Mouse (Mus musculus) granulocyte monocyte progenitor cell, adult 5-6 weeks (primary cell): Measurements from ENCODE around the gene Ift22. TPM values are rescaled to one million over a fixed set of nuclear protein-coding genes. Genes with fewer than 3 reads are reported as not detected.

Experiments used
- ATAC-seq: replicated peaks from 2 replicates; pipeline ENCODE4 v1.8.0; 2016; ENCODE audit warnings: mild to moderate bottlenecking, moderate TSS enrichment, inconsistent platforms; ENCODE audit not compliant: poor library complexity, severe bottlenecking
- total RNA-seq, 2 experiments: library from RNA; stranded (forward) in 1 of 2; stranded (reverse) in 1 of 2; fragments of 200-712, 200-1000 nt in 1 of 2; fragments of >200 nt in 1 of 2; fragmentation: Nextera tagmentation in 1 of 2; gene quantifications; 2 replicates each; pipeline ENCODE4 v1.2.3; 2014 to 2017

Ift22 gene
- total RNA-seq (2014; fragmentation: Nextera tagmentation), result 35.5 and 47.4 TPM in 2 replicates
- total RNA-seq (2017), result 17.5 and 19.4 TPM in 2 replicates

DNA sequence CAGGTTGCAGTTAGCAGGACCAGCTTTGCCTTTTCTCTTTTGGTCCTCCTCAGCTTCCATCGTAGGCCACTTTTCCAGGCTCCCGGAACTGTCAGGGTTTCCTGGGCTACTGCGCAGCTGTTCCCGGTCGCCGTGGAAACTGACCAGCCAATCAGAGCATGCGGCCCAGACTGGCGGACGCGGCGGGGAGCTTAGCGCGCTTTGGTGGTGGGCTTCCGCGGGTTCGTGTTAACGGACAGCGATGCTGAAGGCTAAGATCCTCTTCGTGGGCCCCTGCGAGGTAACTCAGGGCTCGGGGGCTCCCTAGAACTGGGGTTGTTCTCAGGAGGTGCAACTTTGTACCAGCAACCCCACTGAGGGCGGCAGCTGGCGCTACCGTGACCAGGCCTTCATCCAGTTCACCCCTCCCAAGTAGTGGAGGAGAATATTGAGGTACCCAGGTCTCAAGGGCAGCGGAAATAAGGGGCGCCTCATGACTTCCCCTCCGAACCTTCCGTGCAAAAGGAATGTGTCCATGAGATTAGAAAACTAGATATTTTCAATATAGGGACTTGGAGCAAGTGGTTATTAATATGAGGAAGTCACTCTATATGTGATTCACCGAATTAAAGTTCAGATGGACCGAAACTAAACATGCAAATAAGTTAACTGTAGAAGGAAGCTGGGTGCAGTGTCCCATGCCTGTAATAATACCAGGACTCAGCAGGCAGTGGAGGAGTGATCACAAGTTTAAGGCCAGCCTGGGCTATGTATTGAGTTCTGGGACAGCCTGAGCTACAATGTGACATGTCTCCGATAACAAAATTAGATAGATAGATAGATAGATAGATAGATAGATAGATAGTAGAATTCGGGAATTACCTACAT lies at the start of gene Ift22:
Gene Ift22 (plus strand): TSS at position 160 of the 867 bp plus-strand sequence.
- ATAC-seq, result peak; percentile 93

DNA sequence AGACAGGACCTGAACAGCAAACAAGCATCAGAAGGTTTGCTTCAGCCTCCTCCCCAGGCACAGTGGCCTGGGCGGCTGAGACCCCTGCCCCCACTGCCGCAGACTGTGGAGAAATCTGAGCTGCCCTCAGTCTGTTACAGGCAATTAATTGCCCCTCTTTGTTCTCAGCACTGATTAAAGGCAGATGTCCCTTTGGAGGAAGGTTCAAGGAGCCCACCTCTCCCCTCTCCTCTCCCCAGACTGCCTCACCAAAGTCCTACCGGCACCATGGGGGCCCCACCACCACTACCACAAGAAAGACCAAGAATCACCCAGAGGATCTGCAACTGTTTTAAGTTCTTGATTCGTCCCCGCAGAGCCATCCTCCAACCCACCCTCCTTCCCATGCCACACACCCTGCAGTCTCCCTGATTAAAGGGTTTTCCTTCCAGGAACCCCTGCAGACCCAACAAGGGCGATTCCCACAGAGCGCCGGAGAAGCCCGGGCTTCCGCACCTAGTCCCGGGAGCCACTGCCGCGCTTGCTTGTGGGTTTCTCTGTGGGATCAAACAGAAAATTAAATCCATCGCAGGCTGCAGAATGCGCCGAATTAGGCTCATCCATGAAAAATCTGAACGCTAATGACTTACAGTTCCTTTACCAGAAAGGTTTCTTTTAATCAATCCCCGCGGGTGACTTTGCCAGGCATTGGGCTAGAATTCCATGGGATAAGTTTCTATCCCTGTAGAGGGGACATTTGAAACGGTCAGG lies 46.6 kb upstream of the Ift22 start:
- no peak for ATAC-seq

DNA sequence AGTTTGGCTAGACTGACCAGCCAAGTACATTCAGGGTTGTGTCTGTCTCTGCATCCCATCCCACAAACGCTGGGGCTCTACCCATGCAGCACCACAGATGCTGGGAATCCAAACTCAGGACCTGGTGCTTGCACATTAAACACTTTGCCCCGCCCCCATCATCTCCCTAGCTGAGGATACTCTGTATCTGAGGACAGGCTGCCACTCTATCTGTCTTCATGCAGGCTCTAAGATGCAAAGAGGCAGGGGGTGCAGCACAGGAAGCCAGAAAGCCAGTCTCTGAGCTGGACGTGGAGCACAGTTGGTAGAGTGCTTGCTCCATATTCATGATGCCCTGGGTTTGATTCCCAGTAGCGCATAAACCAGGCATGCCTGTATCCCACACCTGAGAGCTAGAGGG lies 45.1 kb upstream of the Ift22 start:
- ATAC-seq, result no peak

DNA sequence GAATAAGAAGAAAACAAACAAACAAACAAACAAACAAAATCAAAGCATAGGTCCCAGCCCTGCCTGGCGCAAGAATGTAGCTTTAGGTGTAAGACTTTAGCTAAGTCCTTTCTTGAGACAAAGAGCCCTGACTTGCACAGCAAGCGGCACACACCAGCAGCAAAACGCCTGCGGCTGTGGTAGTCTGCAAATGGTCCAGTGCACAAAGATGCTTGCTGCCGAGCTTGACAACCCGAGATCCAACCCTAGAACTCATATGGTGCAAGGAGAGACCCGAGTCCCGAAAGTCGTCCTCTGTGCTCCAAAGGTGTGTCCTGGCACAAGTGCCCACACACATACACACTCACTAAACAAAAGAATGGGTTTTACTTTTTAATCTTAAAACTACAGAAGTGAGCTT lies 44.7 kb upstream of the Ift22 start:
- ATAC-seq, result no peak

DNA sequence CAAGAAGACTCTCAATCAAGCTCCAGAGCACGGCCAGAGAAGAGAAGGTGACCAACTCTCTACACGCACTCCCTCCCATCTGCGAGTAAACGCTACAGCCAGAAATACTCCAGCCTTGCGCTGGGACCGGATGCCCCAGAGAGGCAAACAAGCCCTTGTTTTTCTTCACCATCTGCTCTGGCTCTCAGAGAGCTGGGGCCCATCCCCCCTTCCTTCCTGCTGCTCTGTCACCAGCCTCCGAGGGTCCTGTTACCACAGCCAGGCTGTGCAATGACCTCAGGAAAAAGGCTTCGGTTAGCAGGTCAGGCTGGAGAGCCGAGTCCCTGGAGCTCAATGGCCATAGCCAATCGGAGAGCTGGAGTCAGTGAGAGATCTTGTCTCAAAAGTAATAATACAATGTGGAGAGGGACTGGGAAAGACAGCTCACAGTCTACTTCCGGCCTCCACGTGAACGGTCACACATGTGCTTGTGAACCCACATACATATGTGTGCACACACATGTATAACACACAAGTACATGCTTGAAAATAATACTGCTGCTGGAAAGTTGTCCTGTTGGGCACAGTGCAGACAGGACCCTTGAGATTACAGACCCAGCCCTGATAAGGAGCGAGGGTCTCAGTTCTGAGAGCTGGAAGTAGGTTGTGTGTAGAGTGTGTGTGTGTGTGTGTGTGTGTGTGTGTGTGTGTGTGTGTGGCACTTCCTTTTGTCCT lies 43.8 kb upstream of the Ift22 start:
- ATAC-seq, result peak; percentile 88

DNA sequence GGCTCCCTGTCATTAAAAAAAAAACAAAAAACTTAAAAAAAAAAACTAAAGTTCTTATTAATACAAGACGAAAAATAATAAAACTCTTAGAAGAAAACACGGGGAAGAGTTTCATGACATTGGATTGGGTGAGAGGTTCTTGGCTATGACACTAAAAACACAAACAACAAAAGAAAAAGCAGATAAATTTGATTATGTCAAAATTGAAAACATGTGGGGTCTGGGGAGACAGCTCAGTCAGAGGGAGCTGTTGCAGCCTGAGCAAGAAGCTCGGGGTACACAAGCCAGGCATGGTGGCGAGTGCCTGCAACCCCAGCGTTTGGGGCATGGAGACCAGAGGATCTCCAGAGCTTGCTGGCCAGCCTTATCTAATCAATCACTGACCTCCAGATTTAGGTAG lies 40.2 kb upstream of the Ift22 start:
- no peak for ATAC-seq

DNA sequence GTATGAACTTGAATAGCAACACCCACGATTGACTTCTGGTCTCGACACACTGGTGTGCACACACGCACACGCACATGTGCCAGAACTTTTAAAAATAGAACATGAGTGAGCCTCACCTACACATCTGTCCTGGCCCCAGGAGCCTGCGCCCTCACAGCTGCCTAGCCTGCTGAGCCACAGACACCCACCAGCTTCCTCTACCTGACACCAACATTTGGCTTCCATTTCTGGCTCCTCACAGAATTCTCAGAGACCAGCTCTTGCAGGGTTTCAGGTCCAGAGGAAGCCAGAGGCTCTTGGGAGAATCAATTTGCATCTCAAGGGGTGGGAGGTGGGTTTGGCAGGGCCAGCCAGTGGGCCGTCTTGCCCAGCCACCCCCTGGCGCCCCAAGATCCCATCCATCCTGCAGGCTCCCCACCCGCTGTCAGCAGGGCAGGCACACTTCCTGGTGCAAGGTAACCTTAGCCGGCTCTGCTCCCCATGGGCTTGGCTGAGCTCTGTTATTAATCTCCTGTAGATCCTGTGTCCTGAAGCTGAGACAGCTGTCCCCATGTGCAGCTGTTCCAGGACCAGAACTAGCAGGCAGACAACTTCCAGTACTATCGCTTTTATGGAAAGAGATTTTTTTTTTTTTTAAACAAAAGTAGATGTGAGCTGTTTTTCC lies 38.4 kb upstream of the Ift22 start:
- no peak for ATAC-seq

DNA sequence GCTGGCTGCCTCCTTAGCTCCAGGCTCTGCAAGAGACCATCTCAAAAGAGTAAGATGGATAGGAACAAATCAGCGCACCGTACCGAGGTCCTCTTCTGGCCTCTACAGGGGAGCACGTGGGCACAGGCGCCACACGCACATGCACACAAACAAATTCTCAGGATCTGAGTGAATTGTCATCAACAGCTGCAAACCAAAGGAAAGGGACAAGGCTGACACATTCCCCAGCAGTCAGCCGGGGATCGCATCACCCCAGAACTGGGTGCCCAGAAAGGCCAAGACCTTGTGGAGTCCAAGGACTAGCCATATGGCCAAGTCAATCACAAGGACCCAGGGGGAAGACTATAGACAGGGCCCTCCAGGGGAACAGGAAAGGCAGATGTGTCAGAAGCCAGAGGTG lies 35.5 kb upstream of the Ift22 start:
- no peak for ATAC-seq

DNA sequence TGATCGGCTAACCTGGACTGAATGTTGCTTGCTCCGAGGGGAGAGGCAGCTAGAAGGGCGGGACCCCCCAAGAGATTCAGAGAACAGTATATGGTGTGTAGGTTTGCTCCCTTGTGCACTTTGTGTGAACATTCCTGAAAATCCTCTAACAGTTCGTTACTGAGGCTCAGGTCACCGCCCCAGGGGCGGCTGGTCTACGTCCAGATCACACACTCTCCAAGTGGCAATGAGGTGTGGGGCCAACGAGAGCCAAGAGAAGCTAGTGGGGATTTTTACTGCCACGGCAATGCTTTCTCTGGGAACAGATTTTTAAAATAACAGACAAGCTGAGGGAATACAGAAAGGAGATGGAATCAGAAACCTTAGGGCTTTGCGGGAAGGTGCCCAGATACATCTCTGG lies 33.7 kb upstream of the Ift22 start:
- no peak for ATAC-seq

DNA sequence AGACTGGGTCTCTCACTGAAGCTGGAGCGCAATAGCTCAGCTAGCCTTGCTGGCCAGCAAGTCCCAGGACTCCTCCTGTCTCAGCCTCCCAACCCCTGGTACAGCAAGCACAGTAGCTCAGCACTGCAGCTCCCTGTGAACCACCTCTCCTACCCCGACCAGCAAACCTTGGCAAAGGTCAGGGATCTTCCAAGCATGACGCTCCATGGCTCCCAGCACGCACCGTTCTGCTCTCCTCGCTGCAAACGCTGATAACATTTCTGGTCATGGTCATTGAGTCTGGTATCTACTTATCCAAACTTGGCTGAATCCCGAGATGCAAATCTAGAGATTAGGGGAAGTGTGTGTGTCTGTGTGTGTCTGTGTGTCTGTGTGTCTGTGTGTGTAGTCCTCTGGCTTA lies 27.8 kb upstream of the Ift22 start:
- ATAC-seq, result no peak

DNA sequence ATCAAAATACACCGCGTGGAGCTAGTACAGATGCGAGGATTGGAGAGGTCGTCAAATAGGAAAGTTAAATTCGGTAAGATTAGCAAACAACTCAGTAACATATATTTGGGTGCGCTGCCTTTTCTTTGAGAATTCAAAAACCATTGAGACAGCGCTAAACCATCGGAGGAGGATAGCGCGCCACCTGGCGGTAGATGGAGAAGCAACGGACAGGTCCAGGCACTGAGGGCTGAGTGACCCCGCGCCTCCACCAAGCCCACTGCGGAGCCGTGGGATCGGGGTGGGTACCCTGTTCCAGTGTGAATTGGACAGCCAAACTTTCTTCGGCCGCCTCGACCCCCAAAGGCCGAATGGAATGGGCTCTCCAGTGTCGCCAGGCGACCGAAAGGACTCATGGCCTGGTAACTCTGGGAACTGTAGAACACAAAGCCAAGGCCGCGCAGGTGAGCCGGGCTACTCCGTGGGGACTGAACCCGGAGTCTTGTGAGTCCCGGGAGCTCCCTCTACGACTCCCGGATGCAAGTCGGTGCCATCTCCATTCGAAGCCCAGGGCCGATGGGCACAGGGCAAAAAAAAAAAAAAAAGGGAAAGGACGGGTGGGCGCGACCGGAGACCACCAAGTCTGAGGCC lies 26.5 kb upstream of the Ift22 start:
- ATAC-seq, result peak; percentile 82

DNA sequence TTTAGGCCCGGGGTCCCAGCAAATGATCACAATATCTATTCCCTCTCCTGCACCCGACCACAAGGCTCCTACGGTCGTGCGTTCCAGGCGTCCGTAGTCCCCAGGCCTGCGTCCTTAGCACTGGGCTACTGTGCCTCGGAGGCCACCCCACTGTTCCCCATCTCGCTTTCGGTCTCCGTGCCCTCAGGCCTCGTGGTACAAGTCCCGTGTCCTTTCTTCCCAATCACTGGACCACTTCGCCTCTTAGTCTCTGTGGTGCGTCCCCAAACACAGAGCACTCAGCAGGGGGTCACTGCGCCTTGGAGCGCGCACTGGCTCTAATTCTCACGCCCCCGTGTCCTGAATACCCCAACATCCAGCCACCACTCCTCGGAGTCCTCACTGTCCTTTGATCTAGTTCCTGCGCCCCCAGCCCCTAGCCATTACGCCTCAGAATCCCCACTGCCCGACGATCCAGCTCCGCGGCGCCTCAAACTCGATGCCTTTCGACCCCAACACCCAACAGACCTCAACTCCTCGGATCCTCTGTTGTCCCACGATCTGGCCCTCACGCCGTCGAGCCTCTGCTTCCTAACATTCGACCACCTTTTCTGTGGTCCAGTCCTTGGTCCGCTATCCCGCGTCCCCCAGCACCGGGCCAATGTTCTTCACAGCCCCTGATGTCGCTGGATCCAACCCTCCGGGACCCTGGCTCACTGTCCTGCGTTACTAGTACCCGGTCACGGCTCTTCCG lies 25.7 kb upstream of the Ift22 start:
- ATAC-seq, result peak; percentile 35; the same call in 1 of the 2 replicates

DNA sequence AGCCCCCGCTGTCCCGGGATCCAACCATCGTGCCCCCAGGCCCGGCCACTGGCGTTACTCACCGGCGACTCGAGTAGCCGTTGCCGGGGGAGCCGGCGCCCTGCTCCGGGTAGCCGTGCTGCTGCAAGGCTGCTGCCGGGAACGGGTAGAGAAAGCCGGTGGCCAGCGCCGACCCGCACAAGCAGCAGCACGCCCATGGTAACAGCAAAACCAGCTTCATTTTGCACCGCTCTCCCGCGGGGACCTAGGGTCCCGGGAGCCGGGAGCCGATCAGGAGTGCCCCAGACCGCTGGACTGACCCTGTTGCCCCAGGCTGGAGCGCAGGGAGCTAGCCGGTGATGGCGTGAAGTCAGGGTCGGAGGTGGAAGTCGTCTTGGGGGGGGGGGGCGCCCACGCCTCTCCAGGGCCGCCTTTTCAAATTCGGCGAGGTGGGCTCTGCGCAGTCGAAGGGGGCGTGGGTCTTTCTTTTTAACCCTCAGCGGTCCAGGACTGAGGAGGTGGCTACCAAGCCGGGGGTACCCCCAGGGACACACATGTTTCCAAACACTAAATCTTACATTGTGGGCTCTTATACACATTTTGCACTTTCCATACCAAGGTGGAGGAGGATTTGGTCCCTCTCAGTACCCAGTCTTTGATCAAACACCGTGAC lies 25.0 kb upstream of the Ift22 start, which contains the start of gene Col26a1:
Gene Col26a1 (minus strand): TSS at position 422 of the 652 bp plus-strand sequence.
- ATAC-seq, result no peak

DNA sequence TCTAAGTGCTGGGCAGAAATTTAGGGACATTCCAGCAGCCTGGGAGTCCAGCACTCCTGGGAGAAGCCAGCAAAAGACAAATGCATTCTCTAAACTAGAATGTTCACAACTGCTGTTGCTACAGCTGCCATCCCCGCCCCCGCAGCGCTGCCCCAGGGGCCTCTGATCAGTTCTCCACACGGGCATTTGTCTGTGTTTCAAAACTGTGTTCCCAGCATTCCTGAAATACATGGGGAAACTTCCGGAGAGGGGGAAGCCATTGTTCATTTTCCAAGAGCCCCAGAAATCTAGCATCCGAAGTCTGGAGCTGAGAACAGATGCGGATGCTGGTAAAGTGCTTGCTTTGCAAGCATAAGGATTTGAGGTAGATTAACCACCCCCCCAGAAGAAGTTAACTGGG lies 21.0 kb upstream of the Ift22 start:
- no peak for ATAC-seq

DNA sequence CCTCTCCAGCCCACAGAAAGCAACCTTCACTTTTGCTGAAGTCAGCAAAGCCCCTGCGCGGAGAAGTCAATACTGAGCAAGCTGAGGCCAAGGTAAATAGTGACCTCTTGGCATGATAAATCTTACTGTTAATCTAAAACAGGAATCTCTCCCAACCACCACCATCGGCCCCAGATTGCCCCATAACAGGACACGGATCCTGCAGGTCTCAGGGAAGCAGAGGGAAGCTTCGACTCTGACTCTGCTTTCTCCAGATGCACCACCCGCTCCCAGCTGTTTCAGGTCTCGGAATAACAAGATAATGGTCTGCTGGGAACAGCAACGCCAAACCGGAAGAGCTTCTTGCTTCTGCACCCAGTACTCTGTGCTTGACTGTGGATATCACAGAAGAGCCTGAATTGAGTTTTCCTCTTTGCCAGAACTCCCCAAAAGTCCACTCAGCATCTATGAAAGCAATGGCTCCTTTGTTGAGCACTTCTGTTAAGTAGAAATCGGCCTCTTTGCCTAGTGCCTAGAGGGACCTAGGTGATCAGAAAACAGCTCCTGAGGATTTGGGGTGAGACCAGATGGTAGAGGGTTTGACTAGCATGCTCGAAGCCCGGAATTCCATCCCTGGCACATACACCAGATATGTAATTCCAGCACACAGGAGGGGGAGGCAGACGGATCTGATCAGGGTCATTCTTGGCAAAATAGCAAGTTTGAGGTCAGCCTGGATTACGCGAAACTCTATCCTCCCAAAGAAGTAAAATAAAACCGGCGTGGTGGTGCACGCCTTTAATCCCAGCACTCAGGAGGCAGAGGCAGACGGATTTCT lies 19.2 kb upstream of the Ift22 start:
- ATAC-seq, result no peak

DNA sequence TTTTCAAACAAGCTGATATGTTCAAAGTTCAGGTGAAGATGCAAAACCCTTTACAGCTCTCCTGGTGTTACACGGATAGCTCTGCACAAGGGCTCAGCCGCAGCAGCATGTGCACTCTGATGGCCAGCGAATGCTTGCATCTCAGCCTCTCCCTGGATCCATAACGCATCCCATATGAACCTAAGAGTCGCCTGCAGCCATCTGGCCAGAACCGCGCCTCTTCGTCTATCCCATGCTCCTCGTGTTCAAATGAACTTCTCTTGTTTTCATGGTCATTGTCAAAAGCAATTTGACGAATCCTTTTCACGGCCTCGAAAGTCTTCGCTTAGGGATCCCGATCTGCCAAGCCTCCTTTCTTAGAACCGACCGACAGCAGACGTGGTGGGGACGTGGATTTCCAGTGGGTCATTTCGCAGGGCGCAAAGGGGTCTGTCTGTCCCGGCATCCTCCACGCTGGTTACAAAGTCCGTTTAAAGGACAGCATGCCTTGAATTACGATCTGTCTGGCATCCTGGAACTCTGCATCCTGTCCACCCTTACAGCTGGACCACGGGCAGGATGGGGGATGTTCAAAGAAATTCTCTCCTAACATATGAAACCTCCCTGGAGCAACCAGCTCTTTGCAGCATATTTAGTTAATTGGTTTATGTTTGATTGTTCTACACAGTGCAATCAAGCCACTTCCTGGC lies 13.0 kb upstream of the Ift22 start:
- ATAC-seq, result no peak

DNA sequence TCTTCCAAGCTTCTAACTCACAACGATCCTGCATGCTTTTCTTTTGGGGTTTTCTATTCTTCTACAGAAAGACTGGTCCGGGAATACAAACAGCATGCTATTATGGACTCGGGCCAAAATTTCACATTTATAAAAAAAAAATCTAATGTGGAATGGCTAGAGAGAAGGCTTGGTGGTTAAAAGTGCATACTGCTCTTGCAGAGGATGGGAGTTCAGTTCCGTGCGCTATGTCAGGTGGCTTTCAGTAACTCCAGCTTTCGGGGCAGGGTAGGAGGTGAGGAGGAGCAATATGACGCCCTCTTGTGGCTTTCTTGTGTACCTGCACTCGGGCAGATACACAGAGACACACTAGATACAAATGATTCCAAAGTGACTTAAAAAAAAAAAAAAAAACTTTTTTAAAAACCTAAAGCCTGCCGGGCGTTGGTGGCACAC lies 12.4 kb upstream of the Ift22 start:
- no peak for ATAC-seq
